Mouse (Mus musculus): Measurements from ENCODE around the gene Zfp777. TPM values are rescaled to one million over a fixed set of nuclear protein-coding genes. Genes with fewer than 3 reads are reported as not detected.

Gene Zfp777
- polyA plus RNA-seq, 2 experiments = 9.3 to 24.8 TPM

DNA sequence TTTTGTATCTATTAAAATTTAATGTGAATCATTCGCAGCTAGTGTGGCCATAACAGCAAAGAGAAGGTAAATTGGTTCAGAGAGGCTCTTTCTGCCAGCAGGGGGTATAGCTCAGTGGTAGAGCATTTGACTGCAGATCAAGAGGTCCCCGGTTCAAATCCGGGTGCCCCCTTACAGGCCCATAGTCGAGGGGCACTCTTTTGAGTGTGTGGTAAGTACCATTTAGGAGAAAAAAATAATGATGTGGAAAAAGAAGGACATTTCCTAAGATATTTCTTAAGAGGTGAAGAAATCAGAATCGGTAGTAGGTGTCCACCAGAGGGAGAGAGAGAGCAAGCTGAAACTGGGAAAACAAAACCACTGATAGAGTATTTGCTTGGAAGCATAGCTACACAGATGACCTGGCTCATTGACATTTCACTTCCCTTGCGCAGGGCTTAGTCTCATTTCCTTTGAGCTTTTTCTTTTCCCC lies 69.8 kb downstream of the Zfp777 start:
- Histone ChIP-seq H3K4me3 (replicated peaks; ENCODE audit: low read length) (no peak overlapping the region), H3K4me1 (ENCODE audit: control insufficient read depth, insufficient read depth, low read length) (no peaks in the 10 kb centered on the region), H3K27me3 (ENCODE audit: control insufficient read depth, insufficient read depth, low read length) (no peaks in the 10 kb centered on the region), H3K9me3 (ENCODE audit: control insufficient read depth, low read length) (no peaks in the 10 kb centered on the region), H3K4me2 (replicated peaks; ENCODE audit: low read depth, low read length, severe bottlenecking) (no peak overlapping the region), H3K36me3 (ENCODE audit: control insufficient read depth, insufficient read depth, low read length) (no peaks in the 10 kb centered on the region), H3K9ac (ENCODE audit: low read depth, low read length, severe bottlenecking) (no peak overlapping the region), H3K27ac (replicated peaks; ENCODE audit: low read depth, low read length) (no peak overlapping the region)
- TF ChIP-seq POLR2A (IDR thresholded peaks at IDR 0.05; ENCODE audit: borderline replicate concordance, extremely low read depth, insufficient read depth, insufficient read length) = no peak
- WGBS = 14% methylated on average over 6 of the region's 6 CpGs
- ATAC-seq (ENCODE audit: low FRiP score, low read depth) (peak; percentile 78), DNase-seq (ENCODE audit: low spot score) (peak; percentile 60)

DNA sequence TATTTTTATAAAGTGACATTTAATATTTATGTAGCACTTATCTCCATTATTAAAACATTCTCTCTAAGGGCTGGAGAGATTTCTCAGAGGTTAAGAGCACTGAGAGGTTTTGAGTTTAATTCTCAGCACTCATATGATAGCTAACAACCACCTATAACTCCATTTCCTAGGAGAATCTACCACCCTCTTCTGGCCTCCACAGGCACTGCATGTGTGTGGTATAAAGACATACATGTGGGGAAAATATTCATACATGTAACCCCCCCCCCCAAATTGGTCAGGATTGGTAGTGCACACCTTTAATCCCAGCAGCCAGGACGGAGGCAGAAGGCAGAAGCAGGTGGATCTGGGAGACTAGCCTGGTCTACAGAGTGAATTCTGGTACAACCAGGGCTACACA lies 74.1 kb downstream of the Zfp777 start:
- Histone ChIP-seq H3K4me3 (replicated peaks; ENCODE audit: low read length) (no peak overlapping the region), H3K27me3 (ENCODE audit: control insufficient read depth, insufficient read depth, low read length) (no peaks in the 10 kb centered on the region), H3K4me2 (replicated peaks; ENCODE audit: low read depth, low read length, severe bottlenecking) (no peak overlapping the region), H3K4me1 (ENCODE audit: control insufficient read depth, insufficient read depth, low read length) (no peaks in the 10 kb centered on the region), H3K9ac (ENCODE audit: low read depth, low read length, severe bottlenecking) (no peak overlapping the region), H3K9me3 (ENCODE audit: control insufficient read depth, low read length) (no peaks in the 10 kb centered on the region), H3K27ac (replicated peaks; ENCODE audit: low read depth, low read length) (no peak overlapping the region), H3K36me3 (ENCODE audit: control insufficient read depth, insufficient read depth, low read length) (no peaks in the 10 kb centered on the region)
- ATAC-seq (ENCODE audit: low FRiP score, low read depth) = no peak
- DNase-seq (ENCODE audit: low spot score) = no peak
- 80% methylated on average over 1 of the region's 1 CpGs for WGBS
- TF ChIP-seq POLR2A (IDR thresholded peaks at IDR 0.05; ENCODE audit: borderline replicate concordance, extremely low read depth, insufficient read depth, insufficient read length) = no peak

Small RNAs within 50 kb of the gene (microRNA-seq; reads per million reads assigned to microRNA genes)
- not detected for gene Gm24563

Other genes with a start within 250 kb of the Zfp777 start
- gene Pdia4, start 235.5 kb downstream of the Zfp777 start, polyA plus RNA-seq (2012; rRNA removed) = 111 and 139 TPM in 2 replicates
- gene Pdia4, start 235.5 kb downstream of the Zfp777 start, polyA plus RNA-seq (2014; fragmentation: Nextera tagmentation; extraction: Ambion mirVana) = 243 and 256 TPM in 2 replicates
- 1.8 and 2.0 TPM in 2 replicates for gene Zfp786, start 218.0 kb downstream of the Zfp777 start, polyA plus RNA-seq (2012; rRNA removed)
- gene Zfp786, start 218.0 kb downstream of the Zfp777 start, polyA plus RNA-seq (2014; fragmentation: Nextera tagmentation; extraction: Ambion mirVana) = 2.9 and 3.7 TPM in 2 replicates
- gene Zfp398, start 213.2 kb downstream of the Zfp777 start, polyA plus RNA-seq (2012; rRNA removed) = 11.7 and 15.5 TPM in 2 replicates
- gene Zfp398, start 213.2 kb downstream of the Zfp777 start, polyA plus RNA-seq (2014; fragmentation: Nextera tagmentation; extraction: Ambion mirVana) = 10.4 and 12.1 TPM in 2 replicates
- 20.2 and 20.8 TPM in 2 replicates for gene Zfp282, start 171.7 kb downstream of the Zfp777 start, polyA plus RNA-seq (2012; rRNA removed)
- gene Zfp282, start 171.7 kb downstream of the Zfp777 start, polyA plus RNA-seq (2014; fragmentation: Nextera tagmentation; extraction: Ambion mirVana) = 19.7 and 22.2 TPM in 2 replicates
- gene Zfp212, start 128.4 kb downstream of the Zfp777 start, polyA plus RNA-seq (2012; rRNA removed) = 19.6 and 21.0 TPM in 2 replicates
- gene Zfp212, start 128.4 kb downstream of the Zfp777 start, polyA plus RNA-seq (2014; fragmentation: Nextera tagmentation; extraction: Ambion mirVana) = 14.0 and 14.7 TPM in 2 replicates
- 30.1 and 37.0 TPM in 2 replicates for gene Zfp956, start 95.5 kb downstream of the Zfp777 start, polyA plus RNA-seq (2012; rRNA removed)
- gene Zfp956, start 95.5 kb downstream of the Zfp777 start, polyA plus RNA-seq (2014; fragmentation: Nextera tagmentation; extraction: Ambion mirVana) = 10.5 and 13.0 TPM in 2 replicates
- gene Zfp746, start 37.7 kb upstream of the Zfp777 start, polyA plus RNA-seq (2012; rRNA removed) = 34.8 and 42.9 TPM in 2 replicates
- gene Zfp746, start 37.7 kb upstream of the Zfp777 start, polyA plus RNA-seq (2014; fragmentation: Nextera tagmentation; extraction: Ambion mirVana) = 26.1 and 27.5 TPM in 2 replicates

All from limb, embryonic 14.5 days (tissue).